Mouse (Mus musculus) forebrain, embryonic 15.5 days (tissue): ENCODE results near the gene Eif1ax. TPM values are rescaled to one million over a fixed set of nuclear protein-coding genes. Genes with fewer than 3 reads are reported as not detected.
"Not testable (repeated sequence)": the region's sequence is repeated elsewhere in the genome, so short reads cannot be mapped to it uniquely, and the experiment has no call there.

ENCODE experiments used
- ATAC-seq: fragments of 200-750 bp; cut with Nextera tagmentation; replicated peaks from 2 replicates; pipeline ENCODE4 v1.8.0; 2017; ENCODE audit warnings: mild to moderate bottlenecking, moderate TSS enrichment, moderate library complexity
- H3K27ac ChIP-seq: fragments of 300-500 bp; sonication (generic); replicated peaks from 2 replicates; pipeline ENCODE4 v1.5.1; 2015; ENCODE audit warnings: mild to moderate bottlenecking, inconsistent platforms
- H3K27me3 ChIP-seq: fragments of 300-500 bp; sonication (generic); 2 replicates; pipeline ENCODE4 v1.6.1; 2015; ENCODE audit warnings: inconsistent platforms
- H3K36me3 ChIP-seq: fragments of 300-500 bp; sonication (generic); 2 replicates; pipeline ENCODE4 v1.6.1; 2015; ENCODE audit warnings: mild to moderate bottlenecking, inconsistent platforms
- H3K4me1 ChIP-seq: fragments of 300-500 bp; sonication (generic); 2 replicates; pipeline ENCODE4 v1.6.1; 2015; ENCODE audit warnings: inconsistent platforms
- H3K4me2 ChIP-seq: fragments of 300-500 bp; sonication (generic); replicated peaks from 2 replicates; pipeline ENCODE4 v1.6.1; 2015; ENCODE audit warnings: mild to moderate bottlenecking, inconsistent platforms
- H3K4me3 ChIP-seq: fragments of 300-500 bp; sonication (generic); 2 replicates; pipeline ENCODE4 v1.5.1; 2015; ENCODE audit warnings: mild to moderate bottlenecking, inconsistent platforms
- H3K9ac ChIP-seq: fragments of 300-500 bp; sonication (generic); replicated peaks from 2 replicates; pipeline ENCODE4 v1.6.1; 2015; ENCODE audit warnings: mild to moderate bottlenecking, inconsistent platforms
- H3K9me3 ChIP-seq: fragments of 300-500 bp; sonication (generic); 2 replicates; pipeline ENCODE4 v1.6.1; 2016; ENCODE audit warnings: inconsistent platforms
- WGBS: fragments of 180-500 bp; shearing (Covaris S2); methylation state at CpG from one replicate; pipeline ENCODE4 v1.1.7; 2015; ENCODE audit warnings: mixed read lengths; 5-methylcytosine and 5-hydroxymethylcytosine counted together
- polyA plus RNA-seq: library from polyadenylated mRNA; unstranded; fragments of >200 nt; fragmentation: Nextera tagmentation; extraction: Ambion mirVana; gene quantifications from 2 replicates; pipeline ENCODE4 v1.2.1, GENCODE M21; 2015

Gene Eif1ax
- polyA plus RNA-seq = 119 and 127 TPM in 2 replicates

DNA sequence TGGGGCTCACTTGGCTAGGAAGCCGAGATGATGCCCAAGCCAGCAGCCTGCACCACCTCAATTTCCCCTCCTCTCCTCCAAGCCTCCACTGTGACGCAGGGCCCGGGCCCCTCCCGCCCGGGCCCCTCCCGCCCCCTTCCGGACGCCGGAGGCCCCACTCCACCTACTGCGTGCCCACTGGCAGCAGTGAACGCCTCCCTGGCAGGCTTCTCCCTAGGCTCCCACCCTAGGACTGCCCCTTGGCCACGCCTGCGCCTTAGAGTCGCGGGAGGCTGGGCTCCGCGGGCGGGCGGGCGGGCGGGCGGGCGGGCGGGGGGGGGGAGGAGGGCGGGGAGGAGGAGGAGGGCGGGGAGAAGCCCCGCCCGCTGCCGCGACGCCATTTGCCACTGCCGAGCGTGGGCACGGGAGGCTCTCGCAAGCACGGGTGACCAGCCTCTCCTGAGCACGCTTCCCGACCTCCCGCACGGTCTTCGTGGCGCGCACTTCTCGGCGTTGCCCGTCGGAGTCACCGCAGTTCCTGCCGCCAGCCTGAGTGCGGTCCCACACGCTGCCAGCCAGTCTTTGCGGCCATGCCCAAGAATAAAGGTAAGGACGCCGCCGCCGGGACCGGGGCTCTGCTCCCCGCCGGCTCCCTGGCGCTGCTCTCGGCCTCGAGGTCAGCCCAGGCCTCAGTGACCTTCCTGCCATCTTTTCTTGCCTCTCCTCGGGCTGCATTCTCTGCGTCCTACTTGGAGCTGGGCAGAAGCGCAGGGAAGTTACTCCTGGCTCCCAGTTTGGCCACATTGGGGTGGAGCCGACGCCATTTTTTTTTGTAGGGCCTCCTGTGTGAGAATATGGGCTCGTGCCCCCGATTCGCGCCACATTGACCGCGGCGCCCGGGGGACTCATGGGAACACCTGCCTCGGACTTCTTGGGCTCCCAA is at the start of gene Eif1ax:
TSS of gene Eif1ax (plus strand) at position 348 of the 922 bp plus-strand sequence.
- Histone ChIP-seq H3K9ac (peak within 1 kb of the TSS; percentile 63), H3K36me3 (no peaks in the 10 kb centered on the region), H3K4me1 (peaks cover 10% of the 10 kb centered on the region), H3K27ac (peak within 1 kb of the TSS; percentile 83), H3K9me3 (no peaks in the 10 kb centered on the region), H3K4me3 (peak within 1 kb of the TSS; percentile 69), H3K4me2 (peak within 1 kb of the TSS; percentile 45), H3K27me3 (no peaks in the 10 kb centered on the region)
- WGBS = 22% methylated on average over 53 of the region's 76 CpGs
- ATAC-seq = peak; percentile 99

DNA sequence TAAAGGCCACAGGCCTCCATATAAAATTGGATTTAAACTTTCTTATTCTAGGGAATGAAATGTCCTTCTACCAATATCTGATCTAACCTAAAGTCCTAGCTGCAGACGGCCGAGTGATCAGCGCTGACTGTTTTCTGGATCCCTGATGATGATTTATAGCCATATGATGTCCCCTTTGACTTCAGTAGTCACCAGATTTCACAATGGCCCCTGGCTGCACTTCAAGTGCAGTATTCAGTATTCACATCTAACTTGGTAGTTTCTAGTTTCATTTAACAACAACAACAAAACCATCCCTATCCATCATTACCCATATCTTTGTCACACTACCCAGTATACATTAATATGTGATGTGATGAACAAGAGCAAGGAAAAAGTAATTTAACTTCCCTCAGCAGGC is 7.5 kb upstream of the Eif1ax start:
- no peaks in the 10 kb centered on the region for H3K4me1 ChIP-seq
- H3K4me3 ChIP-seq = no peak overlapping the region
- H3K4me2 ChIP-seq = no peak overlapping the region
- peaks cover 4% of the 10 kb centered on the region; the same call in 1 of the 2 replicates for H3K36me3 ChIP-seq
- no peak overlapping the region for H3K9ac ChIP-seq
- H3K27me3 ChIP-seq = no peaks in the 10 kb centered on the region
- 96% methylated on average over 3 of the region's 3 CpGs for WGBS
- no peak overlapping the region for H3K27ac ChIP-seq
- H3K9me3 ChIP-seq = no peaks in the 10 kb centered on the region
- ATAC-seq = no peak

DNA sequence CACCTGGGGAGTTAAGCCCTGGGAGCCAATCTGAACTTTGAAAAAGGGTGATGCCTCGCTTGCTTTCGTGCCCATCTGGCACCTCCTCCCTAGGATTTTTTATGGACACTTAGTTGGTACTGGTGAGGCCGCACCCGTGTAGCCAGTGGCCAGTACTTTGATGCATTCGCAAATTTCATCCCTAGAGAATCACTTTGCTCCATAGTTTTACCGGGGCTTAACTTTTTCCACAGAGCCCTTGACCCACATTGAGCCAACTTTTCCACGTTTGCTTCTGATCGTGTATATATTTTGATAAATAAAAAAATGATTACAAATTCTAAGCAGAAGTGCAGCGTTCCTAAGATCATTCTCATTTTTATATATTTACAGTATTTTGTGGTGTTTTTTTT is 771 bp downstream of the Eif1ax start:
- Histone ChIP-seq H3K9ac (peak overlapping the region; percentile 63), H3K27ac (peak overlapping the region; percentile 83), H3K27me3 (no peaks in the 10 kb centered on the region), H3K4me3 (peak overlapping the region; percentile 69), H3K4me2 (peak overlapping the region; percentile 45), H3K9me3 (no peaks in the 10 kb centered on the region), H3K36me3 (no peaks in the 10 kb centered on the region), H3K4me1 (peaks cover 10% of the 10 kb centered on the region)
- WGBS = 21% methylated on average over 9 of the region's 9 CpGs
- no peak; the same call in 1 of the 2 replicates for ATAC-seq

DNA sequence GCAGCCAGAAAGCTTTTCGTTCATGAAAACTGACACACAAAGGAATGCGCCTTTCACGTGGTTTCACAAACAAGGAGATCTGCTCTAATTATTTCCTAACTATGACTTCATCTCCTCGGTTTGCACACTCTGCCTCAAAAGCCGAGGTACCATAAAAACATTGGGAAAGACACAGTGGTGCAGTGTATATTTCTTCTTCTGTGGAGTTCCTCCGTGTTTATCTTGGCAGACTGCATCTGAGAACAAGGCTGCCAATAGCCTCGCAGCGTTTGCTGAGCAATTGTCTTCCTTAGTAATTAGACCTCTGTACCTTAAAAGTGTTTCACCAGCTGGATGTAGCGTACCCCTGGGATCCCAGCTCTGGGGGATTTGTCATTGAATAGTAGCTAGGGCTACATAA is 15.1 kb downstream of the Eif1ax start:
- WGBS = 55% methylated on average over 9 of the region's 9 CpGs

DNA sequence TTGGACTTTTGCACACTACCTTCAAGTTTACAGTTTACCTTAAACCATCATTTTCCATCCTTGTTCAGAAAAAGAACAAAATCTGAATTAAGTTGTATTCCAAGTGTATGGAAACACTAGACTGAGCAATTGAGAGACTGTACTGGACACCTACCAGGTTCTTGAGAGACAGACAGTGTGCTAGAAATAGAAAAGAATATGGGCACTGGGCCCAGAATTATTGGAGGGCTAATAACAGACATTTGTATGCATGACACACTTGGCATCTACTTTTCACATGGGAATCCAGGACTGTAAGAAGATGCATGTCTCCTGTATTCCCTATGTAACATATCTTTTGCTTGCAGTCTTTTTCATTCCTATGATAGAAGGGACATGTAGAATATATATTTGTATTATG is 17.0 kb downstream of the Eif1ax start:
- no peak overlapping the region for H3K27ac ChIP-seq
- H3K4me3 ChIP-seq = no peak overlapping the region
- no peaks in the 10 kb centered on the region for H3K36me3 ChIP-seq
- no peak overlapping the region for H3K4me2 ChIP-seq
- no peak overlapping the region for H3K9ac ChIP-seq
- no peak for ATAC-seq
- H3K9me3 ChIP-seq = no peaks in the 10 kb centered on the region
- H3K4me1 ChIP-seq = no peaks in the 10 kb centered on the region
- no peaks in the 10 kb centered on the region for H3K27me3 ChIP-seq

More for the DNA sequence above, 15.1 kb downstream of the Eif1ax start:
- Histone ChIP-seq H3K27me3 (no peaks in the 10 kb centered on the region), H3K27ac (no peak overlapping the region), H3K4me1 (no peaks in the 10 kb centered on the region), H3K9ac (no peak overlapping the region), H3K4me2 (no peak overlapping the region), H3K9me3 (no peaks in the 10 kb centered on the region), H3K36me3 (no peaks in the 10 kb centered on the region), H3K4me3 (no peak overlapping the region)
- no peak for ATAC-seq

DNA sequence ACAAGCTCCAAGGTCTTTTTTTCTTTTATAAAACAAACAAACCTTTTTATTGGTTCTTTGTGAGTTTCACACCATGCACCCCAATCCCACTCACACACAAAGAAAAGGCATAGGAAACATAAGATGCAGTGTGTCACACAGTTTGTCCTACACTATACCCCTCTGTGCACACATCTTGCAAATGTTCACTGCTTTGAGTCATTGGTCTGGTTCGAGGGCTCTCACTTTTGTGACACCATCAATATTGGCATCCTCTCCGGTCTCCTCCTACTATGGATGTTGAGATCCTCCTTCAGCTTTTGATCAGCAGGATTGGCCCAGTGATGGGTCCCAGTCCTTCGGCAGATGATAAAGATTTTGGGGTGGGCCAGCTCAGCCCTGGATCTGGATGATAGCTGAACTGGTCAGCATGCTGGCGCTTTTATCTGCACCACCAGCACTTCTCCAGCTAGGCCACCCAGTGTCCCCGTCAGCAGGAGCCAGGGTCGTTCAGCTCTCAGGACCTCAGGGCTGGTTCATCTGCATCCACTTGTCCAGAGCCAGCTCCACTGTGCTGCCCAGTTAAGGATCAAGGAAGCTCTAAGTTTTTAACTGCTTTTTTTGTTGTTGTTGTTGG is 18.5 kb downstream of the Eif1ax start:
- WGBS = 85% methylated on average over 6 of the region's 6 CpGs
- ATAC-seq = no peak
- Histone ChIP-seq H3K27ac (no peak overlapping the region), H3K4me2 (no peak overlapping the region), H3K9ac (no peak overlapping the region), H3K9me3 (no peaks in the 10 kb centered on the region), H3K4me1 (no peaks in the 10 kb centered on the region), H3K4me3 (no peak overlapping the region), H3K27me3 (no peaks in the 10 kb centered on the region), H3K36me3 (no peaks in the 10 kb centered on the region)

DNA sequence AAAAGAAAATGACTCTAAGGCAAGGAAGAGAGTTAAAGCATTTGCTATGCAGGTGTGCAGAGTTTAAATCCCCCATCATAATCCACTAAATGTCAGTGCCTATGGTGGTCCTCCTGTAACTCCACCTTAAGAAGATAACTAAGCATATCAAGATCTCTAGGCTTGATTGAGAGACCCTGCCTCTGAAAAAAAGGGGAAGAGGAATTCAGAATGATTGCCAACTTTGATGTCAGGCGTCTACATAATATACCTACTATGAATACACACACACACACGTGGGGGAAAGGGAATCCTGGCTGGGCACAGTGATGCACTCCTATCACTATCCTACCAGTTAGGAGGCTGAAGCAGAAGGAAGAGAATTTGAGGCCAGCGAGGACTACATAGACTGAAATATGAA is 19.3 kb downstream of the Eif1ax start:
- no peak for ATAC-seq
- no peaks in the 10 kb centered on the region for H3K9me3 ChIP-seq
- H3K4me3 ChIP-seq = no peak overlapping the region
- H3K27me3 ChIP-seq = no peaks in the 10 kb centered on the region
- WGBS = 70% methylated on average over 3 of the region's 3 CpGs
- no peak overlapping the region for H3K4me2 ChIP-seq
- H3K27ac ChIP-seq = no peak overlapping the region
- no peaks in the 10 kb centered on the region for H3K36me3 ChIP-seq
- H3K4me1 ChIP-seq = no peaks in the 10 kb centered on the region
- H3K9ac ChIP-seq = no peak overlapping the region

DNA sequence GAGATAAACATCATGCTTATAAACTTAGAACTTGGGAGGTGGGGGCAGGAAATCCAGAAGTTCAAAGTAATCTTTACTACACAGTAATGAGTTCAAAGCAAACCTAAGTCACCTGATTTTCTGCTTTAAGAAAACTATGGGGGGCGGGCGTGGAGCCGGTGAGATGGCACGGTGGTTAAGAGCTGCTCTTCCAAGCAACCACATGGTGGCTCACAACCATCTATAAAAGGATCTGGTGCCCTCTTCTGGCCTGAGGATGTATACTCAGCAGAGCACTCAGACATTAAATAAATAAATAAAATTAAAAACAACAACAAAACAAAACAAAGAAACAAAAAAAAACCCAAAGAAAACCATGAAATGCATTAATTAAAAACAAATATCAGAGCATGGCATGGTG is 37.3 kb downstream of the Eif1ax start:
- Histone ChIP-seq H3K4me3 (no peak overlapping the region), H3K4me1 (no peaks in the 10 kb centered on the region), H3K27ac (no peak overlapping the region), H3K9me3 (no peaks in the 10 kb centered on the region), H3K27me3 (no peaks in the 10 kb centered on the region), H3K4me2 (no peak overlapping the region), H3K9ac (no peak overlapping the region), H3K36me3 (no peaks in the 10 kb centered on the region)
- 33% methylated on average over 4 of the region's 4 CpGs for WGBS
- no peak for ATAC-seq

DNA sequence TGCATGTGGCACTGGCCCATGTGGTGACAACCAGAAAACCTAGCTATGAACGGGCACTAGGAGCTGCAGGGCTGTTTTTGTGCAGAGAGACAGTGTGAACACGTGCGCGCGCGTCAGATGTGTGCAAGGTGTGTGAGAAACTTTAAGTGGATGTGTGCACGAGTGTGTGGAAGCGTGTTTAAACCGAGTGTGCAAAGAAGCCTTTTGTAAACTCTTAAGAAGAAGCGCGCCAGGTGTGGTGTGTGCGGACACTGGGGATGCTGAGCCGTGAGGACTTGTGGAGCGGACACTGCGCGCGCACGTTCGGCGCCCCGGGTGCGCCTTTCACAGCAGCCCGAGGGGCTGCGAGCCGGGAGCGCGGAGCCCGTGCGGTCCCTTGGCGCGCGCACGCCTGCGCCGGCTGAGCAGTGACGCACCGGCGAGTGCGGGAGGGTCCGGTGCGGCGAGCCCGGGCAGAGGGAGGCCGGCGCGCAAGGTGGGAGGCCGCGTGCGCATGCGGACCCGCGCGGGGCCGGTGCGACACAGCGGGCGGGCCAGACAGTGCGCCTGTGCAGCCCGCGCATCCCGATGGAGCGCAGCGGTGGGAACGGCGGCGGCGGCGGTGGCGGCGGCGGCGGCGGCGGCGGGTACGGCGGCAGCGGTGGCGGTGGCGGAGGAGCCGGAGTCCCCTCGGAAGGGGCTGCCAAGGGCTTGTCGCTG is 42.3 kb downstream of the Eif1ax start, which contains the start of gene Map7d2:
TSS of gene Map7d2 (plus strand) at position 443 of the 699 bp plus-strand sequence.
- no peaks in the 10 kb centered on the region for H3K9me3 ChIP-seq
- WGBS = 31% methylated on average over 74 of the region's 83 CpGs
- peak within 1 kb of the TSS; percentile 63; the same call in 1 of the 2 replicates for H3K27ac ChIP-seq
- H3K27me3 ChIP-seq = no peaks in the 10 kb centered on the region
- ATAC-seq = peak; percentile 95
- peak within 1 kb of the TSS; percentile 69 for H3K4me3 ChIP-seq
- H3K4me1 ChIP-seq = no peaks in the 10 kb centered on the region
- peak within 1 kb of the TSS; percentile 58 for H3K9ac ChIP-seq
- H3K36me3 ChIP-seq = no peaks in the 10 kb centered on the region
- H3K4me2 ChIP-seq = peak within 1 kb of the TSS; percentile 71

DNA sequence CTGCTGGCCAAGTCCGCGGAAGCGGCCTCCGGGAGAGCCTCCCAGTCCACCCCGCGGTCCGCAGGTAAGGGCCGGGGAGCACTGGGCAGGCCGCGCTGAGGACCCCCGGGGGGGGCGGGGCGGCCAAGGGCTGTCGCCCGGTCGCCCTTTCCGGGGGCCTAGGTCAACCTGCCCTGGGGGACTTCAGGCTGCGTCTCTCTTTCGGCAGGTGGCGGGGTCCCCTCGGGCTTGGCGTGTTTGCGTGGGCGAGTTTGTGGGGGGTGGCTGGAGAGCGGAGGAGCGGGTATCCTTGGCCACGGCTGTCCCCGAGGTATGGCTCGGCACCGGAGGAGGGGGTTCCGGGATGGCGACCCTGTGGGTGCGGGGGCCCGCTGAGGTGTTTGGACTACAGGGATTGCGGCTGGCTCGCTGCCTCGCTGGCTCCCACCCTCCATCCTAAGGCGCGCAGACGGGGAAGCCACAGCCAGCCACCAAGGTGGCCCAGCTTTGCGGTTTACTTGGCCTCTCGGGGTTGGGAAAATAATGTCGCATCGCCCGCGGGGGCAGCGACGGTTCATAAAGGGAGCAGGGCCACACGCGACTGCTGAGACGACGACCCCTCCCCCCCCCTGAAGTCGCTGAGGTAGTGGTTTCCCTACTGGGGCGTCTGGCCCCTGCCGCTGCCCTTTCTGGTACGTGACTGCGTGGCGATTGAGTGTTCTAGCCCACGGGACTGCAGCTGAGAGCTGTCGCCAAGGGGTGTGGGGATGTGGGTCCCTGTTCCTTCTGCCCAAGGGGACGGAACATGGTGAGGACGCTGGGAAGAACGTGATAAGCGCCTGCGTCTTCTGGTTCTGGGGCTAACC is 43.1 kb downstream of the Eif1ax start:
- no peaks in the 10 kb centered on the region for H3K36me3 ChIP-seq
- H3K4me1 ChIP-seq = no peaks in the 10 kb centered on the region
- WGBS = 33% methylated on average over 62 of the region's 65 CpGs
- ATAC-seq = peak; percentile 78
- no peaks in the 10 kb centered on the region for H3K27me3 ChIP-seq
- H3K9ac ChIP-seq = peak overlapping the region; percentile 58
- H3K4me2 ChIP-seq = peak overlapping the region; percentile 71
- H3K9me3 ChIP-seq = no peaks in the 10 kb centered on the region
- peak overlapping the region; percentile 69 for H3K4me3 ChIP-seq
- peak overlapping the region; percentile 63; the same call in 1 of the 2 replicates for H3K27ac ChIP-seq

DNA sequence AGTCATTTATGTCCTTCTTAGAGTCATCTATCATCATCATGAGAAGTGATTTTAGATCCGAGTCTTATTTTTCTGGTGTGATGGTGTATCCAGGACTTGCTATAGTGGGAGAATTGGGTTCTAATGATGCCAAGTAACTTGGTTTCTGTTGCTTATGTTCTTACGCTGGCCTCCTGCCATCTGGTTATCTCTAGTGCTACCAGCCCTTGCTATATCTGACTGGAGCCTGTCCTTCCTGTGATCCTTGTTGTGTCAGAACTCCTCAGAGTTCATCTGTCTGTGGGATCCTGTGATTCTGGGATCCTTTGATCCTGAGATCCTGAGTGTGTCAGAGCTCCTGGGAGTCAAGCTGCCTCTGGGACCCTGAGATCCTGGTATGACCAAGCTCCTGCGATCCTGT is 58.5 kb downstream of the Eif1ax start:
- H3K27me3 ChIP-seq, H3K4me2 ChIP-seq, H3K9me3 ChIP-seq, H3K4me1 ChIP-seq, ATAC-seq, H3K27ac ChIP-seq, H3K9ac ChIP-seq, H3K36me3 ChIP-seq, H3K4me3 ChIP-seq: not testable (repeated sequence)
- 90% methylated on average over 3 of the region's 3 CpGs for WGBS
